Mouse (Mus musculus) heart, postnatal 0 days (tissue): ENCODE data around the gene Narfl. TPM values are rescaled to one million over a fixed set of nuclear protein-coding genes. Genes with fewer than 3 reads are reported as not detected.

ENCODE experiments used
- ATAC-seq: fragments of 200-750 bp; cut with Nextera tagmentation; 2 replicates; pipeline ENCODE4 v1.8.0; 2017; ENCODE audit warnings: low read depth, moderate number of reproducible peaks, moderate library complexity; ENCODE audit not compliant: insufficient read depth
- DNase-seq: peaks from one replicate; pipeline ENCODE4 v3.0.0-alpha.2; 2016; ENCODE audit warnings: low spot score
- H3K27ac ChIP-seq: fragments of 300-500 bp; sonication (generic); 2 replicates; pipeline ENCODE4 v1.5.1; 2014; ENCODE audit warnings: low read depth, mild to moderate bottlenecking
- H3K27me3 ChIP-seq: fragments of 300-500 bp; sonication (generic); 2 replicates; pipeline ENCODE4 v1.6.1; 2014; ENCODE audit warnings: low read length, mixed read lengths; ENCODE audit not compliant: control insufficient read depth, insufficient read depth
- H3K36me3 ChIP-seq: fragments of 300-500 bp; sonication (generic); replicated peaks from 2 replicates; pipeline ENCODE4 v1.6.1; 2014; ENCODE audit warnings: low read length, mixed read lengths; ENCODE audit not compliant: control insufficient read depth, insufficient read depth
- H3K4me1 ChIP-seq: fragments of 300-500 bp; sonication (generic); 2 replicates; pipeline ENCODE4 v1.6.1; 2014; ENCODE audit warnings: antibody characterized with exemption; ENCODE audit not compliant: control insufficient read depth, insufficient read depth
- H3K4me2 ChIP-seq: fragments of 300-500 bp; sonication (generic); 2 replicates; pipeline ENCODE4 v1.6.1; 2014; ENCODE audit warnings: low read depth, mild to moderate bottlenecking, low read length, moderate library complexity
- H3K4me3 ChIP-seq: fragments of 300-500 bp; sonication (generic); 2 replicates; pipeline ENCODE4 v1.5.1; 2014; ENCODE audit warnings: low read depth, low read length
- H3K9ac ChIP-seq: fragments of 300-500 bp; sonication (generic); replicated peaks from 2 replicates; pipeline ENCODE4 v1.6.1; 2014; ENCODE audit warnings: low read depth, low read length, mixed read lengths
- H3K9me3 ChIP-seq: fragments of 300-500 bp; sonication (generic); replicated peaks from 2 replicates; pipeline ENCODE4 v1.6.1; 2016; ENCODE audit warnings: low read length; ENCODE audit not compliant: control insufficient read depth
- CTCF ChIP-seq: IDR thresholded peaks from 2 replicates; pipeline ENCODE4 v1.5.1; 2016; ENCODE audit warnings: antibody characterized with exemption, control low read depth, low read depth
- EP300 ChIP-seq: IDR thresholded peaks from 2 replicates; pipeline ENCODE4 v1.6.1; 2016; ENCODE audit warnings: antibody characterized with exemption, low read depth
- WGBS: fragments of 180-500 bp; shearing (Covaris S2); extraction: QIAGEN DNeasy Blood & Tissue Kit; methylation state at CpG from one replicate; pipeline ENCODE4 v1.1.7; 2014; 5-methylcytosine and 5-hydroxymethylcytosine counted together
- polyA plus RNA-seq: library from polyadenylated mRNA; unstranded; fragments of >200 nt; fragmentation: Nextera tagmentation; extraction: Ambion mirVana; gene quantifications from 2 replicates; pipeline ENCODE4 v1.2.1, GENCODE M21; 2015
- total RNA-seq: library from RNA; depleted of rRNA; stranded (reverse); fragments of >200 nt; gene quantifications from 2 replicates; pipeline ENCODE4 v1.2.3, GENCODE M21; 2014; ENCODE audit warnings: low replicate concordance

Gene Narfl
- total and polyA plus RNA-seq, 2 experiments from 2014 or later, result 45.1 to 86.7 TPM

DNA sequence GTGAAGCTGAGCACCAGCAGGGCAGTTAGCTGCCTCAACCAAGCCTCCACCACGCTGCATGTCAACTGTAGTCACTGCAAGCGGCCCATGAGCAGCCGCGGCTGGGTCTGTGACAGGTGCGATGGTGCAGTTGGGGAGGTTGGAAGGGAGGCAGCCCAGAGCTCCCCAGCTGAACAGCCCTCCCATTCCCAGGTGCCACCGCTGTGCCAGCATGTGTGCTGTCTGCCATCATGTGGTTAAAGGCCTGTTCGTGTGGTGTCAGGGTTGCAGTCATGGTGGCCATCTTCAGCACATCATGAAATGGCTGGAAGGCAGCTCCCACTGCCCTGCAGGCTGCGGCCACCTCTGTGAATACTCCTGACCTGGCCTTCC, 54.6 kb downstream of the Narfl start:
- H3K4me1 ChIP-seq, result peaks cover 37% of the 10 kb centered on the region
- no peak for ATAC-seq
- 85% methylated on average over 8 of the region's 8 CpGs for WGBS
- TF ChIP-seq CTCF (no peak), EP300 (no peak)
- peak overlapping the region; percentile 92 for H3K4me2 ChIP-seq
- no peaks in the 10 kb centered on the region for H3K9me3 ChIP-seq
- no peak for DNase-seq
- no peaks in the 10 kb centered on the region for H3K27me3 ChIP-seq
- peak overlapping the region; percentile 87; the same call in 1 of the 2 replicates for H3K27ac ChIP-seq
- H3K36me3 ChIP-seq, result peaks cover 33% of the 10 kb centered on the region
- no peak overlapping the region for H3K9ac ChIP-seq
- peak overlapping the region; percentile 65 for H3K4me3 ChIP-seq

DNA sequence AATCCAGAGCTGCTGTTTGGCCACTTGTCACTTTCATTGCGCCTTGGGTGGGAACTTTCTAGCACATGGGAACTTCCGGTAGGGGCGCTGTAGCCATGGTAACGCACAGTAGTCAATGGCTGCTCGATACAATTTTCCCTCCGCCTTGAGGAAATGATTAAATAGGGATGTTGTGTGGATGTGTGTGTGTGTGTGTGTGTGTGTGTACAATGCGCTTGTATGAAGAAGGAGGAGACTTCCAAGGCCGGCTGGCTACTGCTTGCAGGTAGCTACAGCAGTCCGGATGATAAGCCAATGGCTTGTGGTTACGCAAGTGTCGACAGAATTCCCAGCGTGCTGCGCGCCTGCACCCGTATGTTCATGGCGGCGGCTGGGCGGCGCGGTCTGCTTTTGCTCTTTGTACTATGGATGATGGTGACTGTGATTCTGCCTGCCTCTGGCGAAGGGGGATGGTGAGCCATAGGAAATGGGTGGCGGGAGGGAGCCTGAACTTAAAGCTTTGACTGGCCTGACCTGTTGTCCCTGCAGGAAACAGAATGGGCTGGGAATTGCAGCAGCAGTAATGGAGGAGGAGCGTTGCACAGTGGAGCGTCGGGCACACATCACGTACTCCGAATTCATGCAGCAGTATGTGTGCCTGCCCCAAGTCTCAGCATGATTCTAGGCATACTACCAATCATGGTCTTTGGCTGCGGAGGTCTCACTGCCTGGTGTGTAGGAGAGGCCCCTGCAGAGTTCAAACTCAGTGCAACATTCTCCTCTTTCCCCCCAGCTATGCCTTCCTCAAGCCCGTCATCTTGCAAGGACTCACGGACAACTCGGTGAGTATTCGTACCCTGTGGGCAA, 55.4 kb downstream of the Narfl start, which contains the start of gene Jmjd8:
Gene Jmjd8 (plus strand): TSS at position 156 of the 846 bp plus-strand sequence.
- no peaks in the 10 kb centered on the region for H3K9me3 ChIP-seq
- H3K27ac ChIP-seq, result peak within 1 kb of the TSS; percentile 87
- H3K4me3 ChIP-seq, result peak within 1 kb of the TSS; percentile 65
- H3K4me1 ChIP-seq, result peaks cover 35% of the 10 kb centered on the region
- peaks cover 33% of the 10 kb centered on the region for H3K36me3 ChIP-seq
- no peaks in the 10 kb centered on the region for H3K27me3 ChIP-seq
- H3K4me2 ChIP-seq, result peak within 1 kb of the TSS; percentile 92
- ATAC-seq, result no peak
- WGBS, result 2% methylated on average over 32 of the region's 32 CpGs
- DNase-seq, result peak; percentile 85
- peak within 1 kb of the TSS; percentile 77 for H3K9ac ChIP-seq
- TF ChIP-seq EP300 (no peak), CTCF (peak; percentile 30)

DNA sequence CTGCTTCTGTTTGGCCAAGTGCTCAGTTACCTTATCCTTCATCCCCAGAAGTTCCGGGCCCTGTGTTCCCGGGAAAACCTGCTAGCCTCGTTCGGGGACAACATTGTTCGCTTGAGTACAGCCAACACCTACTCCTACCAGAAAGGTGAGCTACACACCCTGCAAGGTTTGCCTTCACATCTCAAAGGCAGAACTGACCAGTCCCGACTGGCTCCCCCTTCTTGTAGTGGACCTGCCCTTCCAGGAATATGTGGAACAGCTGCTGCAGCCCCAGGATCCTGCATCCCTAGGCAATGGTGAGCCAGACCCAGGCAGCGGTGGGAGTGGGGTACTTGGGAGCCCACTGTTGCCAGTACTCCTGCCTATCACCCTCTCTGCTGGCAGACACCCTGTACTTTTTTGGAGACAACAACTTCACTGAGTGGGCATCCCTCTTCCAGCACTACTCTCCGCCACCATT, 56.0 kb downstream of the Narfl start:
- TF ChIP-seq EP300 (no peak), CTCF (no peak)
- peak overlapping the region; percentile 77 for H3K9ac ChIP-seq
- DNase-seq (no peak), ATAC-seq (no peak)
- peaks cover 33% of the 10 kb centered on the region for H3K4me1 ChIP-seq
- peaks cover 33% of the 10 kb centered on the region for H3K36me3 ChIP-seq
- peak overlapping the region; percentile 65 for H3K4me3 ChIP-seq
- peak overlapping the region; percentile 92 for H3K4me2 ChIP-seq
- H3K9me3 ChIP-seq, result no peaks in the 10 kb centered on the region
- WGBS, result 30% methylated on average over 8 of the region's 8 CpGs
- peak overlapping the region; percentile 87 for H3K27ac ChIP-seq
- no peaks in the 10 kb centered on the region for H3K27me3 ChIP-seq

DNA sequence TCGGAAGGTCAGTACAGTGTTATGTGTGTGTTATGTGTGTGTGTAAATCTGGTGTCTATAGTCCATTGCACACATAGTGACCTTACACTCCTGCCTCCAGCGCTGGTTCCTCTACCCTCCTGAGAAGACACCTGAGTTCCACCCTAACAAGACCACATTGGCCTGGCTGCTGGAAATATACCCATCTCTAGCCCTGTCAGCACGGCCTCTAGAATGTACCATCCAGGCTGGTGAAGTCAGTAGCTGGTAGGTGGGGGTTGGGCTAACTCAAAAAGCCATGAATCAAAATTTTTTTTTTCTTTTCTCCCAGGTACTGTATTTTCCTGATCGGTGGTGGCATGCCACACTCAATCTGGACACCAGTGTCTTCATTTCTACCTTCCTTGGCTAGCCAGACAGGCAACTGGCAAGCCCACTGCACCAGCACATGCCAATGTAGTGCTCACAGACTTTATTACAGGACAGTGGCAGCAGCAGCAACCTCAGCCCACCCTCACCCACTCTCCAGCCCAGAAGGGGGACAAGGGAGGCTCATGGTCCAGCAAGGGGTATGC, 56.7 kb downstream of the Narfl start:
- no peak overlapping the region for H3K27ac ChIP-seq
- H3K4me3 ChIP-seq, result no peak overlapping the region
- ATAC-seq (no peak), DNase-seq (no peak)
- H3K9ac ChIP-seq, result no peak overlapping the region
- no peaks in the 10 kb centered on the region for H3K9me3 ChIP-seq
- 74% methylated on average over 4 of the region's 4 CpGs for WGBS
- TF ChIP-seq EP300 (no peak), CTCF (no peak)
- H3K4me1 ChIP-seq, result peaks cover 39% of the 10 kb centered on the region
- no peaks in the 10 kb centered on the region for H3K27me3 ChIP-seq
- no peak overlapping the region for H3K4me2 ChIP-seq
- H3K36me3 ChIP-seq, result peaks cover 33% of the 10 kb centered on the region

DNA sequence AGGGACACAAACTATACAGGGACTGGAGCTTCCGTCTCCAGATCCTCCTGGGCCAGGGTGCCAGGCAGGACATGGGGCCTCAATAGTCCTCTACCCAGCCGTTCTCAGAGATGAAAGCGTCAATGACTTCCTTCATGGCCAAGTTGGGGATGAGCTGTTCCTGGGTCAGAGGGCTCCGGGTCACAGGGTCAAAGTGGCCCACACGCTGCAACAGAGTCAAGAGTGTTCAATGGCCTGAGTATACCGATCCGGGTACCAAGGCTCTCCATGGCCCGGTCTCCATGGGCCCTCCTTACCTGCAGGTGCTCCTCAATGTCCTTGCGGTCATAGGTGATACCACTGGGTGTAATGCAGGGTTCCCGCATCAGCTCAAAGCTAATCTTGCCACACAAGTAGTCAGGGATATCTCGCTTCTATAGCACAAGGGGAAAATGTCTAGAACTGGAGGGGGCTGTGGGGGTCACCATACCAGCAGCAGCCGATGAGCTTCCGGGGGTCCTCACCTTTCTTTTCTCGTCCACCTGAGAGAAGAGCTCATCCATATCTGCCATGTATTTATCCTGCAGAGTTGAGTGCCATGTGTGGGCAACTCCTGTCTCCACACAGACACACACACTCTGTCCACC, 57.3 kb downstream of the Narfl start:
- no peaks in the 10 kb centered on the region for H3K9me3 ChIP-seq
- H3K9ac ChIP-seq, result no peak overlapping the region
- peak overlapping the region; percentile 81; the same call in 1 of the 2 replicates for H3K4me2 ChIP-seq
- H3K4me3 ChIP-seq, result no peak overlapping the region
- 80% methylated on average over 14 of the region's 14 CpGs for WGBS
- TF ChIP-seq CTCF (no peak), EP300 (no peak)
- peaks cover 32% of the 10 kb centered on the region for H3K36me3 ChIP-seq
- no peak overlapping the region for H3K27ac ChIP-seq
- H3K27me3 ChIP-seq, result no peaks in the 10 kb centered on the region
- peaks cover 40% of the 10 kb centered on the region for H3K4me1 ChIP-seq
- DNase-seq (no peak), ATAC-seq (no peak)
